In genomic region chr15:13175978-13176377, GRCm38 (mm10) we compare ENCODE assay signal across 16 mouse cellular contexts. TPM values are rescaled to one million over a fixed set of nuclear protein-coding genes. Genes with fewer than 3 reads are reported as not detected.
DNase-seq lines count a peak whose midpoint lies in the region; ATAC-seq and TF ChIP-seq lines count a peak whose summit lies in the region.
"Had no signal": no experiment of that assay in that cellular context is flagged by ENCODE, and none has a peak within 500 bp of the region (broad histone marks: within the 10 kb centered on the region; RNA-seq: fewer than 3 reads in every experiment).

No protein-coding gene starts in this region.

- no peak for DNase-seq in CH12.LX (ENCODE audit: extremely low read depth)
- DNase-seq in forelimb bud, embryonic 11.5 days (ENCODE audit: low read depth, low spot score): peak; percentile 9
- no peak for DNase-seq in frontal cortex, postnatal 14 days (ENCODE audit: low spot score in 2 of 2)
- no peak for DNase-seq in spleen, postnatal 10 days (ENCODE audit: low spot score in 2 of 2)
- DNase-seq: cerebellum, adult 8-10 months; right cerebral cortex, postnatal 14 days had no signal

- H3K4me3 ChIP-seq in intestine, postnatal 0 days (ENCODE audit: low read depth, low read length): no peak overlapping the region
- no peak overlapping the region for H3K4me3 ChIP-seq in intestine, embryonic 15.5 days (replicated peaks)
- no peak overlapping the region for H3K4me3 ChIP-seq in CH12.LX (replicated peaks in 1 of 3; ENCODE audit: low read depth in 2 of 3, low read length in 2 of 3, poor library complexity in 1 of 3)
- H3K4me3 ChIP-seq in ES-Bruce4 (ENCODE audit: low read depth, low read length): no peak overlapping the region
- H3K4me3 ChIP-seq: embryonic facial prominence, embryonic 15.5 days; heart, embryonic 13.5 days; liver, embryonic 15.5 days; neural tube, embryonic 13.5 days had no signal

- H3K36me3 ChIP-seq in intestine, postnatal 0 days (ENCODE audit: control insufficient read depth, insufficient read depth): no peaks in the 10 kb centered on the region
- no peaks in the 10 kb centered on the region for H3K36me3 ChIP-seq in intestine, embryonic 15.5 days
- no peaks in the 10 kb centered on the region for H3K36me3 ChIP-seq in CH12.LX (replicated peaks in 1 of 2; ENCODE audit: control insufficient read depth in 1 of 2, insufficient read depth in 1 of 2, low read length in 1 of 2)
- no peaks in the 10 kb centered on the region for H3K36me3 ChIP-seq in ES-Bruce4 (ENCODE audit: control insufficient read depth, insufficient read depth, low read length, poor library complexity, severe bottlenecking)
- H3K36me3 ChIP-seq: embryonic facial prominence, embryonic 15.5 days; G1E; heart, embryonic 13.5 days; liver, embryonic 15.5 days; neural tube, embryonic 13.5 days had no signal

- peaks cover 13% of the 10 kb centered on the region; the same call in 1 of the 2 replicates for H3K27me3 ChIP-seq in intestine, postnatal 0 days (replicated peaks; ENCODE audit: control insufficient read depth, insufficient read depth, low read length)
- H3K27me3 ChIP-seq in intestine, embryonic 15.5 days (replicated peaks): 0 out of 2 replicates have a peak, but pooled peaks cover 6% of the 10 kb centered on the region
- no peaks in the 10 kb centered on the region for H3K27me3 ChIP-seq in CH12.LX (replicated peaks)
- peaks cover 16% of the 10 kb centered on the region for H3K27me3 ChIP-seq in ES-Bruce4 (ENCODE audit: control insufficient read depth, insufficient read depth, low read length, poor library complexity, severe bottlenecking)

- TF ChIP-seq POLR2A in CH12.LX (IDR thresholded peaks at IDR 0.05; ENCODE audit: low read depth, low read length): no peak
- TF ChIP-seq POLR2A in ES-Bruce4 (IDR thresholded peaks at IDR 0.05; ENCODE audit: insufficient read depth, low read length): no peak

- H3K9me3 ChIP-seq in intestine, postnatal 0 days (ENCODE audit: control insufficient read depth): no peaks in the 10 kb centered on the region
- H3K9me3 ChIP-seq in intestine, embryonic 15.5 days: no peaks in the 10 kb centered on the region
- no peaks in the 10 kb centered on the region for H3K9me3 ChIP-seq in CH12.LX (replicated peaks; ENCODE audit: low read length)
- H3K9me3 ChIP-seq in ES-Bruce4 (replicated peaks; ENCODE audit: control insufficient read depth, insufficient read depth, low read length, poor library complexity, severe bottlenecking): no peaks in the 10 kb centered on the region
- H3K9me3 ChIP-seq: embryonic facial prominence, embryonic 15.5 days; G1E; heart, embryonic 13.5 days; liver, embryonic 15.5 days; neural tube, embryonic 13.5 days had no signal

- H3K4me1 ChIP-seq in intestine, postnatal 0 days (replicated peaks; ENCODE audit: control insufficient read depth, insufficient read depth, low read length): no peaks in the 10 kb centered on the region
- peaks cover 7% of the 10 kb centered on the region; the same call in 1 of the 2 replicates for H3K4me1 ChIP-seq in intestine, embryonic 15.5 days (replicated peaks)
- peaks cover 6 to 11% of the 10 kb centered on the region in 2 experiments; a peak in 3 of 4 replicates for H3K4me1 ChIP-seq in CH12.LX (ENCODE audit: control insufficient read depth in 1 of 2, insufficient read depth in 2 of 2)
- no peaks in the 10 kb centered on the region for H3K4me1 ChIP-seq in ES-Bruce4 (ENCODE audit: control insufficient read depth, insufficient read depth, low read length)
- H3K4me1 ChIP-seq: liver, embryonic 15.5 days had no signal

- H3K4me2 ChIP-seq in intestine, postnatal 0 days (replicated peaks; ENCODE audit: low read depth): no peak overlapping the region
- H3K4me2 ChIP-seq in intestine, embryonic 15.5 days (replicated peaks): no peak overlapping the region
- H3K4me2 ChIP-seq in CH12.LX (ENCODE audit: insufficient read depth, low read depth, poor library complexity, severe bottlenecking): no peak overlapping the region
- H3K4me2 ChIP-seq: embryonic facial prominence, embryonic 15.5 days; heart, embryonic 13.5 days; liver, embryonic 15.5 days; neural tube, embryonic 13.5 days had no signal

- TF ChIP-seq EP300 in CH12.LX (IDR thresholded peaks at IDR 0.05; ENCODE audit: low read length) (no peak), ES-Bruce4 (IDR thresholded peaks at IDR 0.05; ENCODE audit: insufficient read depth, low read depth, low read length) (no peak)

- TF ChIP-seq CTCF in intestine, postnatal 0 days (IDR thresholded peaks at IDR 0.05; ENCODE audit: low read depth): peak; percentile 33
- TF ChIP-seq CTCF in CH12.LX (conservative IDR thresholded peaks at IDR 0.05 in 1 of 2, IDR thresholded peaks at IDR 0.05 in 1 of 2; ENCODE audit: low read depth in 2 of 2, low read length in 2 of 2): peak in 1 of 2 experiments; percentile 35; a peak in 2 of 4 replicates
- peak; percentile 41 for TF ChIP-seq CTCF in ES-Bruce4 (IDR thresholded peaks at IDR 0.05; ENCODE audit: low read depth, low read length)

- WGBS in intestine, postnatal 0 days: 34% methylated on average over 9 of the region's 9 CpGs
- 29% methylated on average over 9 of the region's 9 CpGs for WGBS in intestine, embryonic 15.5 days

- H3K79me2 ChIP-seq in CH12.LX (replicated peaks; ENCODE audit: control insufficient read depth, extremely low read depth, insufficient read depth, poor library complexity, severe bottlenecking): no peaks in the 10 kb centered on the region

- H3K9ac ChIP-seq in intestine, postnatal 0 days (ENCODE audit: low read depth, low read length): no peak overlapping the region
- H3K9ac ChIP-seq in intestine, embryonic 15.5 days: no peak overlapping the region
- H3K9ac ChIP-seq in CH12.LX (ENCODE audit: insufficient read depth, low read depth) (no peak overlapping the region), ES-Bruce4 (ENCODE audit: low read depth, poor library complexity, severe bottlenecking) (no peak overlapping the region)
- H3K9ac ChIP-seq: embryonic facial prominence, embryonic 15.5 days; heart, embryonic 13.5 days; liver, embryonic 15.5 days; neural tube, embryonic 13.5 days had no signal

- no peak overlapping the region for H3K27ac ChIP-seq in intestine, postnatal 0 days (ENCODE audit: low read depth, low read length)
- H3K27ac ChIP-seq in intestine, embryonic 15.5 days: no peak overlapping the region
- H3K27ac ChIP-seq in CH12.LX (ENCODE audit: insufficient read depth, low read depth) (no peak overlapping the region), ES-Bruce4 (ENCODE audit: insufficient read depth, low read length) (no peak overlapping the region)
- H3K27ac ChIP-seq: embryonic facial prominence, embryonic 15.5 days; heart, embryonic 13.5 days; liver, embryonic 15.5 days; neural tube, embryonic 13.5 days had no signal

- in situ Hi-C loops in CH12.LX (cut with MboI; ENCODE audit: low pct_ligation_motif_present, low pct_unique_long_range_greater_than_20kb, low sequenced_read_pairs): no loop called here

- ATAC-seq in intestine, postnatal 0 days: no peak
- ATAC-seq in intestine, embryonic 15.5 days: no peak
- ATAC-seq: intestine, embryonic 16.5 days had no signal

- dilution Hi-C loops in CH12.LX (cut with MboI; ENCODE audit: extremely low pct_ligation_motif_present, extremely low pct_unique_long_range_greater_than_20kb, low sequenced_read_pairs): no loop called here

- no peak; the same call in none of the 2 replicates for TF ChIP-seq RAD21 in CH12.LX (IDR thresholded peaks at IDR 0.05; ENCODE audit: low read depth, low read length)

TF ChIP-seq in CH12.LX, 34 proteins besides CTCF, POLR2A, EP300 and RAD21:
- TF ChIP-seq GABPA (IDR thresholded peaks at IDR 0.05; ENCODE audit: insufficient replicate concordance, low read depth, low read length): no peak
- peak; percentile 24; the same call in 1 of the 2 replicates for TF ChIP-seq MAX (IDR thresholded peaks at IDR 0.05; ENCODE audit: low read length)
- peak; percentile 66; the same call in 1 of the 2 replicates for TF ChIP-seq CHD2 (IDR thresholded peaks at IDR 0.05; ENCODE audit: low read length)

RNA-seq across cellular contexts. Expression of gene Cdh6, which starts 2.5 kb away (rescaled TPM):
- 2.7 and 3.0 TPM in 2 replicates for polyA plus RNA-seq in intestine, postnatal 0 days (2015; fragmentation: Nextera tagmentation; extraction: Ambion mirVana)
- polyA plus RNA-seq in intestine, embryonic 15.5 days (2015; fragmentation: Nextera tagmentation; extraction: Ambion mirVana): 4.7 and 5.1 TPM in 2 replicates
- total RNA-seq in CH12.LX (2012; rRNA removed) (under 0.01 TPM in 2 replicates), CH12.LX (2014; rRNA removed) (0.05 TPM in 1 of 2 replicates, not detected in the other)
- polyA plus RNA-seq in CH12.LX (2012; ENCODE audit: insufficient read length, low read depth) (0.13 and 0.25 TPM in 2 replicates), ES-Bruce4 (2011; ENCODE audit: insufficient read depth, insufficient read length, low read depth, missing spikeins) (0.12 and 0.41 TPM in 2 replicates)
- total RNA-seq: megakaryocyte, adult 5-6 weeks had no signal
- polyA plus RNA-seq: G1E had no signal
